Mouse (Mus musculus) heart, postnatal 0 days (tissue): Measurements from ENCODE around the gene Greb1. TPM values are rescaled to one million over a fixed set of nuclear protein-coding genes. Genes with fewer than 3 reads are reported as not detected.
A peak's percentile ranks its signal among the peaks of the same experiment; 100 is the strongest.

Source experiments
- ATAC-seq: fragments of 200-750 bp; cut with Nextera tagmentation; 2 replicates; pipeline ENCODE4 v1.8.0; 2017; ENCODE audit warnings: low read depth, moderate number of reproducible peaks, moderate library complexity; ENCODE audit not compliant: insufficient read depth
- DNase-seq: peaks from one replicate; pipeline ENCODE4 v3.0.0-alpha.2; 2016; ENCODE audit warnings: low spot score
- H3K27ac ChIP-seq: fragments of 300-500 bp; sonication (generic); 2 replicates; pipeline ENCODE4 v1.5.1; 2014; ENCODE audit warnings: low read depth, mild to moderate bottlenecking
- H3K27me3 ChIP-seq: fragments of 300-500 bp; sonication (generic); 2 replicates; pipeline ENCODE4 v1.6.1; 2014; ENCODE audit warnings: low read length, mixed read lengths; ENCODE audit not compliant: control insufficient read depth, insufficient read depth
- H3K36me3 ChIP-seq: fragments of 300-500 bp; sonication (generic); replicated peaks from 2 replicates; pipeline ENCODE4 v1.6.1; 2014; ENCODE audit warnings: low read length, mixed read lengths; ENCODE audit not compliant: control insufficient read depth, insufficient read depth
- H3K4me1 ChIP-seq: fragments of 300-500 bp; sonication (generic); 2 replicates; pipeline ENCODE4 v1.6.1; 2014; ENCODE audit warnings: antibody characterized with exemption; ENCODE audit not compliant: control insufficient read depth, insufficient read depth
- H3K4me2 ChIP-seq: fragments of 300-500 bp; sonication (generic); 2 replicates; pipeline ENCODE4 v1.6.1; 2014; ENCODE audit warnings: low read depth, mild to moderate bottlenecking, low read length, moderate library complexity
- H3K4me3 ChIP-seq: fragments of 300-500 bp; sonication (generic); 2 replicates; pipeline ENCODE4 v1.5.1; 2014; ENCODE audit warnings: low read depth, low read length
- H3K9ac ChIP-seq: fragments of 300-500 bp; sonication (generic); replicated peaks from 2 replicates; pipeline ENCODE4 v1.6.1; 2014; ENCODE audit warnings: low read depth, low read length, mixed read lengths
- H3K9me3 ChIP-seq: fragments of 300-500 bp; sonication (generic); replicated peaks from 2 replicates; pipeline ENCODE4 v1.6.1; 2016; ENCODE audit warnings: low read length; ENCODE audit not compliant: control insufficient read depth
- CTCF ChIP-seq: IDR thresholded peaks from 2 replicates; pipeline ENCODE4 v1.5.1; 2016; ENCODE audit warnings: antibody characterized with exemption, control low read depth, low read depth
- EP300 ChIP-seq: IDR thresholded peaks from 2 replicates; pipeline ENCODE4 v1.6.1; 2016; ENCODE audit warnings: antibody characterized with exemption, low read depth
- WGBS: fragments of 180-500 bp; shearing (Covaris S2); extraction: QIAGEN DNeasy Blood & Tissue Kit; methylation state at CpG from one replicate; pipeline ENCODE4 v1.1.7; 2014; 5-methylcytosine and 5-hydroxymethylcytosine counted together
- polyA plus RNA-seq: library from polyadenylated mRNA; unstranded; fragments of >200 nt; fragmentation: Nextera tagmentation; extraction: Ambion mirVana; gene quantifications from 2 replicates; pipeline ENCODE4 v1.2.1, GENCODE M21; 2015
- total RNA-seq: library from RNA; depleted of rRNA; stranded (reverse); fragments of >200 nt; gene quantifications from 2 replicates; pipeline ENCODE4 v1.2.3, GENCODE M21; 2014; ENCODE audit warnings: low replicate concordance; rRNA removed

Gene Greb1
- total RNA-seq (0.08 and 0.15 TPM in 2 replicates), polyA plus RNA-seq (0.11 and 0.12 TPM in 2 replicates)

- under 1% methylated on average over 51 of the region's 53 CpGs for WGBS
- Histone ChIP-seq H3K4me2 (peak within 1 kb of the TSS; percentile 93), H3K9me3 (no peaks in the 10 kb centered on the region), H3K27me3 (peaks cover 34% of the 10 kb centered on the region), H3K4me3 (peak within 1 kb of the TSS; percentile 53), H3K4me1 (peaks cover 6% of the 10 kb centered on the region; the same call in 1 of the 2 replicates), H3K36me3 (no peaks in the 10 kb centered on the region), H3K27ac (no peak within 1 kb of the TSS), H3K9ac (peak within 1 kb of the TSS; percentile 20)
- DNase-seq (no peak), ATAC-seq (peak; percentile 58; the same call in 1 of the 2 replicates)
- TF ChIP-seq CTCF (no peak), EP300 (no peak)
Measured at GRCm38 (mm10) chr12:16800259-16800958, at the start of gene Greb1. Greb1 (minus strand) TSS chr12:16800886.

GRCm38 (mm10) chr12:16849821-16850220, 49.1 kb upstream of the Greb1 start:
- Histone ChIP-seq H3K4me1 (peaks cover 15% of the 10 kb centered on the region), H3K27me3 (no peaks in the 10 kb centered on the region), H3K9me3 (no peaks in the 10 kb centered on the region), H3K9ac (no peak overlapping the region), H3K27ac (no peak overlapping the region), H3K4me2 (no peak overlapping the region), H3K4me3 (no peak overlapping the region), H3K36me3 (no peaks in the 10 kb centered on the region)
- 62% methylated on average over 2 of the region's 2 CpGs for WGBS
- TF ChIP-seq CTCF = no peak
- TF ChIP-seq EP300 = no peak
- ATAC-seq (no peak), DNase-seq (no peak)

GRCm38 (mm10) chr12:16848501-16848900, 47.8 kb upstream of the Greb1 start:
- H3K4me3 ChIP-seq = no peak overlapping the region
- no peak for ATAC-seq
- H3K9ac ChIP-seq = no peak overlapping the region
- DNase-seq = no peak
- no peaks in the 10 kb centered on the region for H3K27me3 ChIP-seq
- H3K36me3 ChIP-seq = no peaks in the 10 kb centered on the region
- no peak for TF ChIP-seq CTCF
- no peak for TF ChIP-seq EP300
- H3K9me3 ChIP-seq = no peaks in the 10 kb centered on the region
- H3K27ac ChIP-seq = no peak overlapping the region
- peaks cover 21% of the 10 kb centered on the region for H3K4me1 ChIP-seq
- 73% methylated on average over 2 of the region's 2 CpGs for WGBS
- no peak overlapping the region for H3K4me2 ChIP-seq

- DNase-seq (peak; percentile 51), ATAC-seq (peak; percentile 18; the same call in 1 of the 2 replicates)
- no peaks in the 10 kb centered on the region for H3K9me3 ChIP-seq
- H3K36me3 ChIP-seq = no peaks in the 10 kb centered on the region
- H3K4me3 ChIP-seq = no peak overlapping the region
- H3K9ac ChIP-seq = no peak overlapping the region
- 72% methylated on average over 4 of the region's 4 CpGs for WGBS
- no peaks in the 10 kb centered on the region for H3K27me3 ChIP-seq
- H3K4me1 ChIP-seq = peaks cover 20% of the 10 kb centered on the region
- no peak overlapping the region for H3K27ac ChIP-seq
- no peak for TF ChIP-seq EP300
- no peak for TF ChIP-seq CTCF
- H3K4me2 ChIP-seq = no peak overlapping the region
Measured at GRCm38 (mm10) chr12:16847204-16847792, 46.6 kb upstream of the Greb1 start.

- H3K9ac ChIP-seq = no peak overlapping the region; the same call in 1 of the 2 replicates
- H3K27ac ChIP-seq = peak overlapping the region; percentile 72
- H3K36me3 ChIP-seq = no peaks in the 10 kb centered on the region
- H3K4me2 ChIP-seq = no peak overlapping the region
- WGBS = 42% methylated on average over 14 of the region's 14 CpGs
- H3K9me3 ChIP-seq = no peaks in the 10 kb centered on the region
- ATAC-seq (peak; percentile 78), DNase-seq (peak; percentile 81)
- peaks cover 25% of the 10 kb centered on the region for H3K4me1 ChIP-seq
- no peaks in the 10 kb centered on the region for H3K27me3 ChIP-seq
- TF ChIP-seq CTCF = no peak
- TF ChIP-seq EP300 = no peak
- no peak overlapping the region for H3K4me3 ChIP-seq
Measured at GRCm38 (mm10) chr12:16844623-16845592, 44.2 kb upstream of the Greb1 start.
